Mouse (Mus musculus) erythroblast, embryonic 14.5 days (primary cell): ENCODE data around the gene Slc23a2.

Source experiments
- GATA1 ChIP-seq: IDR thresholded peaks from 2 replicates; pipeline ENCODE4 v1.6.1; 2012; ENCODE audit warnings: low read length, inconsistent platforms, mixed read lengths
- TAL1 ChIP-seq: IDR thresholded peaks from 3 replicates; pipeline ENCODE4 v1.6.1; 2012; ENCODE audit warnings: low read length, inconsistent platforms, mixed read lengths

DNA sequence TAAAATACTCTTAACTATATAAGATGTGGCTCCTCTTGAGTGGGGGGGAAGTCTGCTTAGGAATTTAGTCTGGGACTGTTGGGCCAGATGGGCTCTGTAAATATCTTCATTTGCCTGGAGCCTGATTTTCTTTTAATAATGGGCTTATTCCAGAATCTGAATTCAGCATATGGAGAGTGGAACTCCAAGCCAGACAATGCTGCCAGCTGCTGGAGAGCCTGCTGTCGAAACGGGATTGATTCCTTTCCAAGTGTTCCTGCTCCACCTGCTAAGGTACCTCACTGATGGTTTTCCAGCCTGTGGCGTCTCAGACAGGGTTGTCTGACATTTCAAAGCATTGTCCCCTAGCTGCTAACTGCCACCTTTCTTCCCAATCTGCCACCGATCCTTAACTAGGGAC is 12.6 kb upstream of the Slc23a2 start:
- TF ChIP-seq GATA1 (no peak), TAL1 (no peak)
